Comparison of ENCODE assay signal across 8 mouse cellular contexts in genomic region chr5:86065876-86066550, GRCm38 (mm10). TPM values are rescaled to one million over a fixed set of nuclear protein-coding genes. Genes with fewer than 3 reads are reported as not detected.
DNase-seq lines count a peak whose midpoint lies in the region; ATAC-seq lines count a peak whose summit lies in the region.

No protein-coding gene starts in this region.

- no peak for DNase-seq in neural tube, embryonic 11.5 days (ENCODE audit: low spot score)
- no peak for DNase-seq in neural tube, embryonic 10.5 days (ENCODE audit: extremely low spot score, low spot score)
- peak; percentile 33 for DNase-seq in embryonic facial prominence, embryonic 14.5 days (ENCODE audit: low spot score)
- DNase-seq in hindlimb bud, embryonic 11.5 days (ENCODE audit: extremely low spot score, low read depth, low spot score) = peak; percentile 53
- no peak for DNase-seq in left cerebral cortex, adult 9 months (ENCODE audit: low spot score in 2 of 2)
- DNase-seq in right cerebral cortex, adult 2 months (ENCODE audit: low spot score in 2 of 2) = no peak
- DNase-seq in thymus, postnatal 36 days = no peak

- peak overlapping the region; percentile 76 for H3K4me3 ChIP-seq in neural tube, embryonic 11.5 days (ENCODE audit: low read depth, low read length)
- peak overlapping the region; percentile 75 for H3K4me3 ChIP-seq in embryonic facial prominence, embryonic 14.5 days (ENCODE audit: low read depth, low read length)
- H3K4me3 ChIP-seq in midbrain, embryonic 15.5 days = peak overlapping the region; percentile 59

- under 1% methylated on average over 17 of the region's 17 CpGs for WGBS in neural tube, embryonic 11.5 days
- under 1% methylated on average over 17 of the region's 17 CpGs for WGBS in embryonic facial prominence, embryonic 14.5 days
- WGBS in midbrain, embryonic 15.5 days = under 1% methylated on average over 17 of the region's 17 CpGs

- no peak overlapping the region for H3K9ac ChIP-seq in neural tube, embryonic 11.5 days (ENCODE audit: low read length)
- H3K9ac ChIP-seq in embryonic facial prominence, embryonic 14.5 days (ENCODE audit: low read depth, low read length) = peak overlapping the region; percentile 46
- H3K9ac ChIP-seq in midbrain, embryonic 15.5 days = peak overlapping the region; percentile 71; the same call in 1 of the 2 replicates

- peak overlapping the region; percentile 51 for H3K4me2 ChIP-seq in neural tube, embryonic 11.5 days (ENCODE audit: low read depth)
- peak overlapping the region; percentile 78 for H3K4me2 ChIP-seq in embryonic facial prominence, embryonic 14.5 days (ENCODE audit: low read depth, low read length)
- peak overlapping the region; percentile 71 for H3K4me2 ChIP-seq in midbrain, embryonic 15.5 days

- H3K4me1 ChIP-seq in neural tube, embryonic 11.5 days (ENCODE audit: control insufficient read depth, insufficient read depth, low read length) = peaks cover 7% of the 10 kb centered on the region; the same call in 1 of the 2 replicates
- peaks cover 10% of the 10 kb centered on the region; the same call in 1 of the 2 replicates for H3K4me1 ChIP-seq in embryonic facial prominence, embryonic 14.5 days (ENCODE audit: control insufficient read depth, insufficient read depth, low read length)
- peaks cover 19% of the 10 kb centered on the region for H3K4me1 ChIP-seq in midbrain, embryonic 15.5 days

- no peaks in the 10 kb centered on the region for H3K36me3 ChIP-seq in neural tube, embryonic 11.5 days (ENCODE audit: control insufficient read depth, insufficient read depth, low read length)
- no peaks in the 10 kb centered on the region for H3K36me3 ChIP-seq in embryonic facial prominence, embryonic 14.5 days (ENCODE audit: control insufficient read depth, insufficient read depth, low read length)
- no peaks in the 10 kb centered on the region for H3K36me3 ChIP-seq in midbrain, embryonic 15.5 days (replicated peaks)

- no peaks in the 10 kb centered on the region for H3K27me3 ChIP-seq in neural tube, embryonic 11.5 days (ENCODE audit: control insufficient read depth, insufficient read depth, low read length)
- H3K27me3 ChIP-seq in embryonic facial prominence, embryonic 14.5 days (replicated peaks; ENCODE audit: control insufficient read depth, insufficient read depth, low read length) = no peaks in the 10 kb centered on the region
- H3K27me3 ChIP-seq in midbrain, embryonic 15.5 days (replicated peaks) = no peaks in the 10 kb centered on the region

- no peak overlapping the region for H3K27ac ChIP-seq in neural tube, embryonic 11.5 days (ENCODE audit: low read depth, low read length)
- peak overlapping the region; percentile 80 for H3K27ac ChIP-seq in embryonic facial prominence, embryonic 14.5 days (replicated peaks; ENCODE audit: low read depth, low read length)
- H3K27ac ChIP-seq in midbrain, embryonic 15.5 days = peak overlapping the region; percentile 83

- H3K9me3 ChIP-seq in neural tube, embryonic 11.5 days (ENCODE audit: control insufficient read depth, low read length) = no peaks in the 10 kb centered on the region
- no peaks in the 10 kb centered on the region for H3K9me3 ChIP-seq in embryonic facial prominence, embryonic 14.5 days (ENCODE audit: control insufficient read depth, low read length)
- H3K9me3 ChIP-seq in midbrain, embryonic 15.5 days = no peaks in the 10 kb centered on the region

- ATAC-seq in neural tube, embryonic 11.5 days (ENCODE audit: insufficient read depth, low FRiP score, low TSS enrichment) = peak; percentile 73
- ATAC-seq in embryonic facial prominence, embryonic 14.5 days (ENCODE audit: low read depth) = peak; percentile 62
- ATAC-seq in midbrain, embryonic 15.5 days (replicated peaks) = peak; percentile 60

RNA-seq across cellular contexts. Expression of gene Cenpc1, which starts 0.6 kb away (rescaled TPM):
- polyA plus RNA-seq in neural tube, embryonic 11.5 days (2014; fragmentation: Nextera tagmentation; extraction: Ambion mirVana) = 44.0 and 46.0 TPM in 2 replicates
- polyA plus RNA-seq in embryonic facial prominence, embryonic 14.5 days (2014; fragmentation: Nextera tagmentation; extraction: Ambion mirVana) = 25.1 and 27.8 TPM in 2 replicates
- polyA plus RNA-seq in midbrain, embryonic 15.5 days (2015; fragmentation: Nextera tagmentation; extraction: Ambion mirVana) = 31.3 and 32.6 TPM in 2 replicates

RNA-seq across cellular contexts. Expression of gene Stap1, which starts 5.5 kb away (rescaled TPM):
- polyA plus RNA-seq in neural tube, embryonic 11.5 days (2014; fragmentation: Nextera tagmentation; extraction: Ambion mirVana) = 0.15 and 0.46 TPM in 2 replicates
- polyA plus RNA-seq in embryonic facial prominence, embryonic 14.5 days (2014; fragmentation: Nextera tagmentation; extraction: Ambion mirVana) = 0.81 and 1.2 TPM in 2 replicates
- polyA plus RNA-seq in midbrain, embryonic 15.5 days (2015; fragmentation: Nextera tagmentation; extraction: Ambion mirVana) = 0.52 and 0.56 TPM in 2 replicates

Comparison
In these comparisons a context has a peak if more than half of its experiments do, and no peak if none do; other contexts are left out.
1. DNase-seq: peak in embryonic facial prominence, embryonic 14.5 days (single experiment) and hindlimb bud, embryonic 11.5 days (single experiment); none in neural tube, embryonic 11.5 days (single experiment), neural tube, embryonic 10.5 days (single experiment), left cerebral cortex, adult 9 months (0 of 2), right cerebral cortex, adult 2 months (0 of 2) and thymus, postnatal 36 days (0 of 2).
2. Peak in every context shown above with its lines, with median percentiles within 50 percentile points of each other: ATAC-seq, H3K4me2 ChIP-seq and H3K4me3 ChIP-seq.